Mouse (Mus musculus): Measurements from ENCODE around the gene Prmt7.
"Not testable (repeated sequence)": the region's sequence is repeated elsewhere in the genome, so short reads cannot be mapped to it uniquely, and the experiment has no call there.

Gene Prmt7

DNA sequence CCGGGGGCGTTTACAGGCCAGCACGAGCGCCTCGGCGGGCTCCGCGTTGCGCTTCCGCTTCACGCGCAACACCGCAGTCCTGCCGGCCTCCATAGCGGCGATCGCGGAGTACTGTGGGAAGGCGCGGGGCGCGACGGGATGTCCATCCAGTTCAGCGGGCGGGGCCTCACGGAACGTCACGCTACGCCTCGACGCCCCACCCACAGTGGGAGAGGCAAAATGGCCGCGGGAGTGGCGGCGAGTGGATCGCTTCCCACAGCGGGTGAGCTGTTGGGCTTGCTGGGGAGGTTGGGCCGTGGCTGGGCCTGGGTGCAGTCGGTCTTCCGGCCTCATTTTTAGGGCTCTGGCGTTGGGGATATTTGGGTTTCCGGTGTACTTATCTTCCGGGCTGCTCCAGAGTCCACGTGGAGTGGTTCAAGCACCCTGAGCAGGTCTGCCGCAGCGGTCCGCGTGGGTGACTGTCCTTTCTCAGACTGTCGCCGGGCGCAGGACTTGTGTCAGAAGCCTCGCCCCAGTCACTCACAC, at the start of gene Prmt7, which contains the start of gene Slc7a6os:
Gene Prmt7, plus strand, starts transcription at position 116 of the 525 bp plus-strand sequence.
Gene Slc7a6os, minus strand, starts transcription at position 115 of the 525 bp plus-strand sequence.
- in situ Hi-C loops (cut with MboI) = no loop called here

DNA sequence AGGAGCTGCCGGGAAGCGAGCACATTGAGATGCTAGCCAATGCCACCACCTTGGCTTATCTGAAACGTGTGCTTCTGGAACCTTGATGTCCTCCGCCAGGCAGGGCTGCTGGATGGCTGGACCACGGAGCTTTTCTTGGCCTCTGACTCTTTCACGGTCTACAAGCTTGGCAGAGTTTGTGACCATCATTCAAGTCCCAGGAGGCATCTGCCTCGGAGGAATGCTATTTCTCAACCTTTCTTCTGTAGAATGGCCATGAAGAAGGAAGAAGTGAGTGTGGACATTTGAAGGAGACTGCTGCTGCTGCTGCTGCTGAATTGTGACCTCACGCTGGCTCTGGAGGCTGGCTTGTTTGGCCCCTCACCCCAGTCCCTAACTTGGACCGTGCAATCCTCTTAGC, 47.5 kb upstream of the Prmt7 start:
- in situ Hi-C loops (cut with MboI) = no loop called here

- in situ Hi-C loops (cut with MboI) = no loop called here
Measured at GRCm38 (mm10) chr8:106165460-106165859, 45.3 kb upstream of the Prmt7 start.

DNA sequence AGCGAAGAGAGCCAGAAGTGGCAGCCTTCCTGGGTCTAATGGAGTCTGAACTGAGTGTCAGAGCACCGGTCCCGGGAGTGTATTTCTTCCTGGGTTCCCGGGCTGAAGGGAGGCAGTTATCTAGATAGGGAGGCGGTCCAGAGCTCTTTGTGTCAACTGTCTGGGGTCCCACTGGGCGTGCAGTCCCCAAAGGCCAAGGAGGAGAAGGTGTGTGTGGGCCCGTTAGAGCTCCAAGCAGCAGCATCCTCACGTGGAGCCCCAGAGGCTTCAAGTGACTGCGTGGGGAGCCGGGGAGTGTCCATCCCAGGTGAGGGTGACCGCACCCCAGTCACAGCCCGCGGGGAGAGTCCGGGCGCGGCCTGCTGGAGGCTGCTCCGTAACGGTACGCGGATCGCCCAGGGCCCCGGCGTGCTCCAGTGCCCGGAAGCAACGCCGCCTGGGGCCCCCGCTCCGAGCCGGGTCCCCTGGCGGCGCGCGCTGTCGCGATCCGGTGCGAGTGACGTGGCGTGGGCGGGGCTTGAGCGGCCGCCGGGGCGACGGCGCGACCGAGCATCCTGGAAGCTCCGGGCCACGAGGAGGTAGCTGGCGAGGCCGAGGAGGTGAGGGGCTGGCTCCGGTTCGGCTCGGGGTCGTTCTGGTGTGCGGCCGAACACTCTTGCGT, 42.2 kb upstream of the Prmt7 start, which contains the start of gene Slc7a6:
Gene Slc7a6, plus strand, starts transcription at position 502 of the 661 bp plus-strand sequence.
- in situ Hi-C loops (cut with MboI) = no loop called here

- in situ Hi-C loops (cut with MboI) = no loop called here
Measured at GRCm38 (mm10) chr8:106169017-106169933, 41.5 kb upstream of the Prmt7 start.

GRCm38 (mm10) chr8:106169934-106170480, 40.7 kb upstream of the Prmt7 start:
- in situ Hi-C loops (cut with MboI) = no loop called here

DNA sequence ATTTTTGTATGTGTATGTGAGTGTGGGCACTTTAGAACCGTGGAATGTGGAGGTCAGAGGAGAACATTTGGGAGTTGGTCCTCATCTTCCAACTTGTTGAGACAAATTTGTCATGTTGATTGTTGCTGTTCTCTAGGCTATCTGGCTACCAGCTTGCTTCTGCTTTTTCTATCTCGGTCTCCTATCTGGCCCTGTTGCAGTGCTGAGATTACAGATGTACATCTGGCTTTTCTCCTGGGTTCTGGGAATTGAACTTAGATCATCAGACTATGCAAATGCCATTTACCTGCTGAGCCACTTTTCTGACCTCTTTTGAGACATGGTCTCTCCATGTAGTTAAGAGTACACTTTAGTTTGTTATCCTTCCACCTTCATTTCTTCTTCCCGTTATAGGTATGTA, 37.2 kb upstream of the Prmt7 start:
- in situ Hi-C loops (cut with MboI) = no loop called here

DNA sequence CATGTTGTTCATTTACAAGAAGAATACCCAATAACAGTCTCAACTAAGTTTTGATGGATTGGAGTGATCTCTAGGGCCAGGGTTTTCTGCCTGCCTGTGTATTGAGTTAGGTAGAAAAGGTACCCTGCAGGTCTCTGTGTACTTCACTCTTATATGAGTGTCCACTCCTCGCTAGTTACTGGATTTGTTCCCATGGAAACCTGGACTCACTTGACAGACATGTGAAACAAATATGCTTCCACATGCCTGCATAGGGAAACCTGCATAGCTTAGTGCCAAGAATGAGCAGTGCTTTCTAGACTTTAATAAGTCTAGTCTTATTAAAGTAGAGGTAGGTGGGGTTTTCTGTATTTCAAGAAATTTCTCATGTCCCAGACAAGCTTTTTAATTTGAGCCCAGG, 33.8 kb upstream of the Prmt7 start:
- in situ Hi-C loops (cut with MboI) = no loop called here

DNA sequence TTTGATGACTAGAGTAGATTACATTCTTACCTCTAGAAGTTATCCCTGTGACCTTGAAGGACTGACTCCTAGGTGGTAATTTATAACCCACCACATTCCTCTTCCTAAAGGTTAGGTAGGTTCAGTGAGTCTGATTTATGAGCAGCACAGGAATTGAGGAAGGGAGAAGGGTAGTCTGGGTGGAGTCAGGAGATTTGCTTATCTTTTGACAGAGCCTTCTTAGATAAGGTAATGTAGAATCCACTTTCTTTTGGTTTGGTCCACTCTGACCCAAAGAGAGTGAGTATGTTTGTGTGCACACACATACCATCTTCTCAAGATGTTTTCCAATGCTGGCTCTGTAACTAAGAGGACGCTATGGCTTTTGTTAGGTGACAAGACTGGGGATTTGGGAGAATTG, 33.1 kb upstream of the Prmt7 start:
- in situ Hi-C loops (cut with MboI) = no loop called here

DNA sequence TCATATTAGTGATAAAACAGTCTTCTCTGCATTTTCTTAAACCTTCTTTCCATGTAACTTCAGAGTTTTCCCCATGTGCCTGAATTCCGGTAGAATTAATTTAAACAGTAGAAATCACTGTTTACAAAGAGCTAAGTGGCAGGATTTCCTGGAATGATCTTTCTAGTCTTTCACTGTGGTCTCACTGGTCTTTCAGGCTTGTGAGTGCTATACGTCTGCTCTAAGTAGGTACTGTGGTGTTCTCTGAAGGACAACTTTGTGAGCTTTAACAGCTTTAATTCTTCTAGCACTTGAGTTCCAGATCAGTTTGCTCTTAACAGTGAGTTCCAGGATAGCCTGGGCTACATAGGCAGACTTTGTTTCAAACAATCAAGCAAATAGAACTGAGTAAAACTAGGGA, 32.3 kb upstream of the Prmt7 start:
- in situ Hi-C loops (cut with MboI) = no loop called here

DNA sequence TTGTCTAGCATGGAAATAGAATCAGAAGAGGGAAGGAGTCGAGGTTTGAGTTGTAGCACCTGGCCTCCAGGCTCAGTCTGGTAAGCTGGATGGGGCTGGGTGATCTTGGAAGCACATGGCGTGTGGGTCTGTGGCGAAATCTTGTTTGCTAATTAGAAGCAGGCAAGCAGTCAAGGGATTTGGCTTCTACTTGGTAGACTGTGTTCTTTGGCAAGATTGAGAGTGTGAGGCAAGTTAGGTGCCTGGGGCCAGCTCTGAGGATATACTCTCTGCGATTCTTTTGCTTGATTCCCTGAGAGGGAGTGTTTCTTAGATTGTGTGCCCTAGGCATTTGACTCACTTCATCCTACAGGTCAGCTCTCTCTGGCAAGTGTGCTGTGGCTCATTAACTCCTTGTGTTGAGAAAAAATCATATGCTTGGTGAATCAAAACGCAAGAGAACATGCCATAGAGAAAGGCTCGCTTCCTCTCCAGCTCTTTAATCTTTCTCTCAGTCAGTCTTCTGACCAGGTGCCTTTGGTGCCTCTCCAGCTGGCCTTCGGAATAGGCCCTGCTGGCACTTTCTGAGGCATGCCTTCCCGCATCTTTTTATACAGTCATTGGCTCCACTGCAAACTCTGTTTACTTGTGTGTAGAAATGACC, 25.0 kb upstream of the Prmt7 start:
- in situ Hi-C loops (cut with MboI) = no loop called here

- in situ Hi-C loops (cut with MboI) = no loop called here
Measured at GRCm38 (mm10) chr8:106186394-106186793, 24.3 kb upstream of the Prmt7 start.

GRCm38 (mm10) chr8:106189162-106189561, 21.6 kb upstream of the Prmt7 start:
- in situ Hi-C loops (cut with MboI) = no loop called here

DNA sequence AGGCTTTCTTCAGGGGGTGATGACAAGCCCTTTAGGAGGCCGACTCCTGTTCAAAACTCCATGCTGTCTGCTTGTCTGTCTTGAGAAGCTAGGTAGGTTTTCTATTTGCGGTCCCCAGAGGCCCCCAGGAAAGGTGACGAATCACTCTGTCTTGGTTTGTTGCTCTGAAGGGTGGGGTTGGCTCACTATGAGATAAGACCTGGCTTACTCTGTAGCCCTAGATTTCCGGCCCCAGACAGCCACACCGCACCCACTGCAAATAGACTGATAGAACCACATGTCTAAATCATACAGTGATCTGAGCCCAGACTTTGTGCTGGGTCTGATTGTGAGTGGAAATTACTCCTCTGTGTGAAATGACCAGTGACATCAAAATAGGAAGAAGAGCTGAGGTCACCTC, 19.1 kb upstream of the Prmt7 start:
- in situ Hi-C loops (cut with MboI) = no loop called here

DNA sequence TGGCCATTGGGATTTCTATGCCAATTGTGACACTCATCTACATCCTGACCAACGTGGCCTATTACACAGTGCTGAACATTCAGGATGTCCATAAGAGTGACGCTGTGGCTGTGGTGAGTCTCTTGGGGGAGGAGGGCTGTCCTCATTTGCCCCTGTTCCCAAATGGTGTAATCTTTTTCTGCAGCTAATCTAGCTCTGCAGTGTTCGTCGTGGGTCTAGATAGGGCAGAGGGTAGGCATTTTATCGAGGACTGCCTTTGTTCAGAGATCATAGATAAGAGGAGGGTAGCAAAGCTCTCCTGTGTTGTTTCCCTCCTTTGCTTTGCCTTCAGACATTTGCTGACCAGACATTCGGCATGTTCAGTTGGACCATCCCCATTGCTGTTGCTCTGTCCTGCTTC, 17.6 kb upstream of the Prmt7 start:
- in situ Hi-C loops (cut with MboI) = no loop called here

DNA sequence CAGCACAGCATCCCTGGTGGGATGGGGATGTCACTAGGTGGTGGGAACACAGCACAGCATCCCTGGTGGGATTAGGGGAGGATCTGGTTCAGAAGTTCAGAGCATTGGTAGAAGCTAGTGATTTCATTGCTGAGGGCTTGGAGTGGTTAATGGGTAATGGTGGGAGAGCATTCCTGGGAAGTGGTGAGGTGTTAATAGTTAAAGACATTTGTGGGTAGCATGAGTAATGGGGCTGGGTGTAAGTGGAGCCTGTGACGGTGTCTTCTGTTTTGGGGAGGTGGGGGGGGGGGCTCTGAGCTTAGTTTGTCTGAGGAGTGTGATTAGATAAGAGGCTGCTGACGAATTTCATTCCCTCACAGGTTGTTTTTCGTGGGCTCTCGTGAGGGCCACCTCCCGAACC, 16.7 kb upstream of the Prmt7 start:
- in situ Hi-C loops (cut with MboI) = no loop called here

DNA sequence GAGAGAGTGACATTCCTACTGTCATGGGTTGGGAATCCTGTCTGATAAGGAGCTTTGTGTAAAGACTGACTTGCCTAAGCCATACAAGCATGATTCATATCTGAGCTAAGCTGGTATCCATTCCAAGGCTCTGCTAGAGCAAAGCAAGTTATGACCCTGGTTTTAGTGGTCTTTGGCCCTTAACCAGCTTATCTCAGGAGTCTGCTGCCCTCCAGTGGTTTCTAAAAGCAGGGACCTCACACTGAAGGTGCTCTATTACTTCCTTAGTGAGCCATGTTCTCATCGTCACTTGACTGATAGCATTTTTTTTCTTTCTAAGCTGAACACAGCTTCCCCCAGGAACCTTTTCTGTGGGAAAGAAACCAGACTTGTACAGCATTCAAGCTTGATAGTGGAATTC, 12.0 kb upstream of the Prmt7 start:
- in situ Hi-C loops (cut with MboI) = no loop called here

DNA sequence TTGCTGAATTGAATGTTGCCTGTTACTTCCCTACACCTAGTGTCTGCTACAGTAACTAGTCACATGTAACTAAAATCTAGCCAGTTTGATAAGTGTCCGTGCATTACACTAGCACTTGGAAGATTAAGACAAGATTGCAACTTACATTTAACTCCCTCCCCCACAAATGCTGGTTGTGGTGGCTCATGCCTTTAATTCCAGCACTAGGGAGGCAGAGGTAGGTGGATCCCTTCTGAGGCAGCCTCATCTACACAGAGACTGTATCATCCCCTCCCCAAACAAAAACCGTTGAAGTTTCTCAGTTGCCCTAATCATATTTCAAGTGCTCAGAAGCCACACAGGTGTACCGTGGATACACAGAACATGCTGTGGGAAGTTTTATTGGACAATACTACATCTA, 11.1 kb upstream of the Prmt7 start:
- in situ Hi-C loops (cut with MboI) = not testable (repeated sequence)

GRCm38 (mm10) chr8:106210035-106210731, 553 bp upstream of the Prmt7 start:
- in situ Hi-C loops (cut with MboI) = no loop called here

GRCm38 (mm10) chr8:106211421-106211820, 685 bp downstream of the Prmt7 start:
- in situ Hi-C loops (cut with MboI) = no loop called here

- in situ Hi-C loops (cut with MboI) = no loop called here
Measured at GRCm38 (mm10) chr8:106213959-106214358, 3.2 kb downstream of the Prmt7 start.
